Mouse (Mus musculus) heart, postnatal 14 days (tissue): ENCODE measurements at regions not wholly inside any gene's neighbourhood (a gene's known extent, or its start where the extent isn't known, plus 50 kb on each side); places are given as distances from the start of the nearest gene placed in this dataset.
"Not testable (repeated sequence)": the region's sequence is repeated elsewhere in the genome, so short reads cannot be mapped to it uniquely, and the experiment has no call there.

Source experiments
- DNase-seq, 2 experiments: peaks; one replicate each; pipeline ENCODE4 v3.0.0; 2021 to 2022
- intact Hi-C: fragments of 180-260 bp; cut with DNase I; formaldehyde crosslinking; loops from one replicate; pipeline ENCODE4 v1.15.1; 2025

DNA sequence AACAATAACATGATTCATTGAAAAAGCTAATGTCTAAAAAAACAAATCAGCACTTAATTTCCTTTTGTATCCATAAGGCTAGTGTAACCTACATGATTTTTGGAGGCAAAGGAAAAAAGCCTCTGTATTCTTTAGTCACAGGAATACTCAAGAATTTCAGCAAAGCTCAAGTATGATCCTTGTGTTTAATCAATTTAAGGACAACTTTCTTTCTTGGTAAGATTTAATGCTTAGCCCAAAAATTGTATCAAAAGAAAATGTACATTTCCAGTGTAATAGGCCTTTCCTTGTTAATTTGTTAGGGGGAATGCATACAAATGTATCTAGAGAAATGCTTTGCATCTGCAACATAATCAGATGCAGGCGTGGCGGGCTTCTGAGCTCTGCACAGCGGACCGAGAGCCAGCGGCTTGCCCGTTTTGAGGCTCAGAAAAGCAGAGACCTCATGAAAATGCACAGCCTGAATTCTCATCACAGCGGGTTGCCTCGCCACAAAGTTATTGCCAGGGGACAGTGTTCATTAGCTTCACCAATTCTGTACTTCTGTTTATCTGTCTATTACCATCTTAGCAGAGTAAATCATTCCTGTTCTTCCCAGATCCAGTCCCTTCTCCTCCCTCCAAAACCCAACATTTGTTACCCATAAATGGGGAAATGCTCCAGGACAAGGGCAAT is 133.2 kb upstream of the Kiz start:
- intact Hi-C loops, result no loop called here
- DNase-seq, result no peak

DNA sequence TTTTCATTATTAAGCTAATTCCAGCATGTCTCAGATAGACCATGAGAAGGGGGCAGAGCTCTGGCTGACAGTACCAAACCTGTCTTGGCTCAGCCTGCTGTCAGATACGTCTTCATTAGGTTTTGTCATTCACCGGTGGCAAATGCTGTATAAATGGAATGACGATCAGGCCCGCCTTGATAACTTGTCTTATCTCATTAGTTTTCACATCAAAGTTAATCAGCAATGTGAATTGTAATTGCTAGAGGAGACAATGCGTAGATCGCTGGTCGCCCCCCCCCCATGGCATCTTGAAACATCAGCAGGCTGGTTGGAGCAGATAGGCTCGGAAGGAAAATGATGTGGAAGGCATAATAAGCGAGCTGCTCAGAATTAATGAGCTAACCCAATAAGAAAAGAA is 132.5 kb upstream of the Kiz start:
- no peak for DNase-seq
- intact Hi-C loops, result no loop called here

DNA sequence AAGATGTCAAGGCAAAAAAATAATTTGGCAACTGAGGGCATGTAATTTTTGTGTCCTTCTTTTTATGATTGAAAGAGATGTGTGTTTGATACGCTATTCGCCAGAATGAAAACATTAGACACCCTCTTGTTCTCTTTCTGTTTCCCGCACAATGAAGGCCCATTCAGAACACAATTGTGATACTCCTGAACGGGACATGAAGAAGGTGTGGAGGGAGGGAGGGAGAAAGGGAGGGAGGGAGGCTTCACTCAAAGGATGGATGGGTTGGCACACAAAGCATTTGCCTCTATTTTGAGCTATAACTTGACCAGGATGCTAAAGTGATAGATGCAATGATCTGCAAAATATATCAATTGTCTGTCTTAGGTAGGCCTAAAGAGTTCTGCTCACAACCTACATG is 132.0 kb upstream of the Kiz start:
- intact Hi-C loops, result no loop called here
- no peak for DNase-seq

DNA sequence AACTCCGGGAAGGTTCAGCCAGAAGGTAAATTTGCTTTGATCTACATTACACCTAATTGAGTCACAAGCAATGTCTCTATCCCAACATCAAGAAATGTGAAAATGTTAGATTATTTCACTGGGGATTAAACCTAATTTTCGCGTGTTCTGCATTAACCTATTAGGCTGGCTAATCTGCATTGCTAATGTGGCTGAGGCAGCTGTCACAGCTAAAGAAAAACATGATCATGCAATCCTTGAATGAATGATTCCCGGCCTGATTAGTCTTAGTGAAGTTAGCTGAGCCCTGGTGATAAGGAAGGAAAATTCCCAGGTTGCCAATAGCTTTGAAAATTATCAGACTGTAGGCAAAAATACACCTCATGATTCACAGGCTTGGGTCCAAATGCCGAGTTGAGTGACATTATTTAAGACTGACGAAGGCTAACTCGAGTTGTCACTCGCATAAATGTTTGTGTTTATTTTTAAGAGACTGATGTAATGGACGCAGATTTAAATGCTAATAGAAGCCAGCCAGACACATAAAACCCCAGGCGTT is 131.5 kb upstream of the Kiz start:
- intact Hi-C loops, result no loop called here
- no peak for DNase-seq

DNA sequence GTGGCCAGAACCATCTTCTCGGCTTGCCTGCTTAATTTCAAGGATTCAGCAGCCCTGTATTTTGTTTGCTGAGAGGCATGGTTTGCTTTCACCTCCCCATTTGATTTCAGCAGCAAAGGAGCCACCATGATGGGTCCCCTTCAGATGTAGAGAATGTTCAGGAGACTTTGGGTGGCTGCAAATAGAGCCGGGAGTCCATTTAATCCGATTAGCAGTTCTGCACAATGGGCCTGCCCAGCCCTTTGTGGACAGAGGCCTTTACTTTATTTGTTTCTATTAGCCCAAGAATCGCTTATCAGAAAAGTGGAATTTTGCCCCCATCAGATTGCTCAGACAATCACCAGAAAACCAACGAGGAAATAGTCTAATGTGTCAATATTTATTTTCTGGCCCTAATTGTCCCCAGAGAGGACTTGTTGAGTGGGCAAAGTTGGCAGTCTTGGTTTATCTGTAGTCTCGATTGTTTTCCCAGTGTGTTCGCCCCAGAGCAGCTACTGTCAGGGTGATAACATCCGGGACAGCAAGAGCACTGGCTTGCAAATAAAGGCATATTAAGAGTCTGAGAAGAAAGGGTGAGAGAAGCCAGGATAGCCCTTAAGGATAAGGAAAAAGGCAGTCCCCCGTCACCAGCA is 130.6 kb upstream of the Kiz start:
- intact Hi-C loops, result no loop called here
- no peak for DNase-seq

DNA sequence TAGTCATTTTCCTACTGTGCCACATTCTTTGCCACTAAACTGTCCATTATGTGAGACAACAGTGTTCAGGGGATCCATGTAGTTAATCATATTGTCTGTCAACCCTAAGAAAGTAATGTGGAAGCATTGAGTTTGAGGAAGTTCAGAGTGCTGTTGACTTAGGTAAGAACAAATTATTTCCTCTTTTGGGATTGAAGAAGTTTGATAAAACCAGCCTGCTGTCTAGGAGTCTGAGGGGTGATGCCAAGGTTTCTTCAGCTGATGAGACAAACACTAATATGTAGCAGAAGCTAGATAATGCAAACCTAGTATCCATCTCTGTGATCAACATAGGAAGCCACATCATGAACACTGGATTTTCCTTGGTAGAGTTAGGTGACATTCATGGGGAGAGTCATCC is 127.0 kb upstream of the Kiz start:
- intact Hi-C loops, result no loop called here
- no peak for DNase-seq

DNA sequence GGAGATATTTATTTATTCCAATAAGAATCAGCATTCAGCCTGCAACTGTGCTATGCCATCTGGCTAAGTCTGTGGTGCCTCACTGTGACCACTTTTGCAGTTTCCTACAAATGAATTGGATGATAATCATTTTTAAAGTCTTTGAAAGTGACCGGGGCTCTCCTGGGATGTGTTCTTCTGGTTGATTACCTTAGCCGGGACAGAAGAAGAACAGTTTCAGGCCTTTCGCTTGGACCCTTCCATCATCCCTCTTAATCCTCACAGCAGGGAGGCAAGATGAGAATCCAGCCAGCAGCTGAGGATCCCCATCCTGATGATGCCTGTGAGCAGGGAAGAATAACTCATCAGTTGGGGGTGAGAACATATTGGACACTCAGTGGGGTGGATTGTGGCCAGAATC is 124.6 kb upstream of the Kiz start:
- intact Hi-C loops, result no loop called here
- no peak for DNase-seq

DNA sequence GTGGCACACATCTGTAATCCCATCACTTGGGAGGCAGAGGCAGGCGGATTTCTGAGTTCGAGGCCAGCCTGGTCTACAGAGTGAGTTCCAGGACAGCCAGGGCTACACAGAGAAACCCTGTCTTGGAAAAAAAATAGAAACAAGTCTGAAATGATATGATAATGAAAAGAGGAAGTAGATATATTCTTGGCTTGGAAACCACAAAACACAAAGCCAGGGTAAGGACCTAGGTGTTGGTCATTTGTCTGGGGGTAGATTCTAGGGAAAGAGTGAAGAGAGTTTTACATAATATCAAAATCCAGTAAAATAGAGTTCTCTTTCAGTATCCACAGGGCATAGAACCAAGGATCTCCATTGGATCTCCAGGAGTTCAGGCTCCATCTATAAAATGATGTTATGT is 122.8 kb upstream of the Kiz start:
- DNase-seq, intact Hi-C loops: not testable (repeated sequence)

DNA sequence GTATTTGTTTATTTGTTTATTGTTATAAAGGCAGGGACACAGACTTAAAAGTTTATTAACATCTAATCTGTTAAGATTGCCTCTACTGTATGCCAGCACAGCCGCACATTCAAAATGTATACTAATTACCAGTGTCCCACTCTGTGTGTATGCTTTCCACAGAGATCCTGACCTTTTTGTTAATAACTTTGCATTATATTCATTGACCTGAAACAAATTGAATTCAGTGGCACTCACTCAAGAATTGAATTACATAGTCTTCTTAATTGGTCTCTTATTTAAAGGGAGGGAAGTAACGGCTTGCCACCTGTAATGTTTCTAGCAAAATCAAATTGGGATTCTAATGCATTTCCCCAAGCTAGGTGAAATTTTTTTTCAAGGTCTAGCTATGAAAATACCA is 111.3 kb upstream of the Kiz start:
- intact Hi-C loops, result no loop called here
- no peak for DNase-seq

GRCm38 (mm10) chr2:146745012-146745682 is 110.5 kb upstream of the Kiz start:
- intact Hi-C loops, result no loop called here

DNA sequence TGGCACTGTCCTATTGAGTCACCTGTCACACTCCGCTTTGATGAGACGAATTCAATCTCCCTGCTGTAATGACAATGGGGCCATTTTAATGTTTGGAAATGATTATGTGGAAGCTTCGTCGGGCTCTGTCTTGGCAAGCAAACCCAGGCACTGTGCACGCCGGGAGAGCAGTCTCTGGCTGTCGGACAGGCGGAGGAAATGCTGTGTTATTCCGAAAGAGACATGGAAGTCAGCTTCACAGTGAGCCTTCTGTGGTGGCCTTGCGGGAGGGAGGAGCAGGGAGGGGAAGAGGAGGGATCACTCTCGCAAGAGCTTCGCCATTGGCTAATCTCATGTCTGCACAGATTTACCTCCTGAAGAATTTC is 110.0 kb upstream of the Kiz start:
- intact Hi-C loops, result no loop called here
- no peak for DNase-seq

More at GRCm38 (mm10) chr2:146745012-146745682, 110.5 kb upstream of the Kiz start:
- no peak for DNase-seq

DNA sequence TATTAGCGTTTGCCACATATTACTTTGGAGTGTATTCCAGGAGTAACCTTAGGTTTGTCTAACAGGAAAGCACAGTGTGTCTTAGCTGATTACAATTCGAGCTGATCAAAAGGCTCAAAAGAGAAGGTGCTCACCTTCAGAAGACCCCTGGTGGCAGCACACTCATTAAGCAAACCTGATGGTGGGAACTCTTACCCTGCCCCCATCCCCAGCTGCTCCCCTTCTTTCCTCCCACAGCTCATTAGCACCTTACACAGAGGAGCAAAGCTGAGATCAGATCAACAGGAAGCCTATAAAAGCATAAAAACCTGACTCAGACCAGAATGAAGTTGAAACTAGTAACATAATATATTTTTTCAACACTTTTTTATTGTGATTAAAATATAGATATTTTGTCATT is 101.7 kb upstream of the Kiz start:
- DNase-seq, result no peak
- intact Hi-C loops, result no loop called here

GRCm38 (mm10) chr2:146763522-146764144 is 92.0 kb upstream of the Kiz start:
- no peak for DNase-seq
- intact Hi-C loops, result no loop called here

DNA sequence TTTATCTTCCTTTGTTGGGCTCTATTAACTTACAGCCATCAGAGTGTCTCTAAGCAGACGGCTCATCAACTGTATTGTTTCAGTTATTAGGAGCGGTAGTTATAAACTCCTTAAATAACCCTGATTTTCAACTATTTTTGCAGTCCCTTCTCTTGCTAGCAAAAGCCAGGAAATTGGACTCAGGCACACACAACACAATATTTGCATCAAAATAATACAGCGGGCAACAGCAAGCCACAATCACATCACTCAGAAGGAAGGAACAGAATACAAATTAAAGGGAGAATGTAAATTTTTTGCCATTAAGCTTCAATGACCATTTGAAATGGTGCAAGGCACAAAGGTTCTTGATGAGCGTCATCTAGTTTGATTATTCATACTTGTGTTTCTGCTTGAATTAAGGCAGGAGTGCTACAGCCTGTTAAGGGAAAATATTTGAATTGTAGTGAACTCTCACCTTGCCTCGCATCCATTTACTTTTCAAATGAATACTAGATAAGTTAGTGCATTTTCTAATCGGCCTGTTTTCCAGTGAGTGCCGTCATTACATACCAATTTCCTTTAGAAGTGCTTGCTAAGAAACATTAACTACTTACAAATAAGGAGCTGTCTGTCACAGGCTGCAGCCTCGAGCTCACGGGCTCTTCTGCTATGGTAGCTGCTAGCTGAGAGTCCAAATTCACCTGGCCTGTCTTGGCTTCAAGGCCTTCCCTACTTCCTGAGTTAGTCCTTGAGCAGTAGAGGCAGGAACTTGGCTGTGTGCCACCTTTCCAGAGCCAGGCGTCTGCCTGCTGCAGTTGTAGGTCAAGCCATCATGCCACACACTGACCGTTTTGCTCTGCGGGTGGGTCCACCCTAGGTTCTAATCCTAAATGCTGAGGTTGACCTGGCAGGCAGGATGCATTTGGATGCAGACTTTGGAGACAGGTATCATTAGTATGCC is 91.1 kb upstream of the Kiz start:
- intact Hi-C loops, result no loop called here
- DNase-seq, result no peak

DNA sequence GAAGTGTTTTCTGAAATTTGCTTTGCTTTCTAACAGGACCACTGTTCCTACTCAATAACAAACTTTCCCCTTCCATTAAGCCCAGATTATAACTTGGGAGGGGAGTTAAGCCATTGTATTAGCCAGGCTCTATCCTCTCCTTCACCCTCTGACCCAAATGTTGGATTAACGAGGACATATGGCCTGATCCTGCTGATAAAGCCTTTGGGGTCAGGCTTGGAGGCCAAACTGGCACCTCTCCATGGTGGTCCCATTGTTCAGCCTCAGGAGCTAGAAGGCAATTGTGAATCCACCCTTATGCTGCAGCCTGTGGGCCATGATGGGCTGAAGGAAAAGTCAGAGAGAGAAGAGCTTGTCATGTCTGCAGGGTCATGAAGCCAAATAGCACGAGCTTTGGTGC is 80.8 kb upstream of the Kiz start:
- no peak for DNase-seq
- intact Hi-C loops, result no loop called here

DNA sequence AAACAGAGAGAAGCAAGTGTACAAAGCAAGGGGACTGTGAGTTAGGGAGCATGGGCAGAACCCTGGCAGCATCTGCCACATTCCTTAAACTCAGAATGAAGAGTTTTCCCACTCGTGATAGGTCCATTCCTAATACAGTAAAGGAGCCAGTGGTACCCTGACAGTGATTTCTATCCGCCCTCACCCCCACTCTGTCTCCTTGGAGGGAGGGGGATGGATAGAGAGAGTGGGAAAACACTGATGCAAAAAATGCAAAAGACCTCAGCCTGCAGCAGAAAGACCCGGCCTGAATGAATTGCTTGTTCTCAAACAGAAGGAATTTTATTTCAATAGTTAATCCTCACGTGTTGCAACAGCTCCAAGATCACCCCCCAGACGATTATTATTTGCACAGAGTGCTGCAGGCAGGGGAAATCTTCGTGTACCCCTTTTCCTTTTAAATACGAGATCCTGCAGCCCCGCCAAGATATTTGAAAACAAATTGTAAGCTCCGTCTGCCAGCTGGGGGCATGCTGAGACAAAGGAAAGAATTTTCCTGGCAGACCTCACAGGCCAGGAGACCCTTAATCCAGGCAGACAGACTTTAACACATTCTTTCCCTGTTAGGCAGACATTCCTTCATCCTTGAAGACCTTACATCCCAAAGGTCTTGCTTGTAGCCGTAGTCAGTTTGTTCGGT is 68.4 kb upstream of the Kiz start:
- no peak for DNase-seq
- intact Hi-C loops, result no loop called here

DNA sequence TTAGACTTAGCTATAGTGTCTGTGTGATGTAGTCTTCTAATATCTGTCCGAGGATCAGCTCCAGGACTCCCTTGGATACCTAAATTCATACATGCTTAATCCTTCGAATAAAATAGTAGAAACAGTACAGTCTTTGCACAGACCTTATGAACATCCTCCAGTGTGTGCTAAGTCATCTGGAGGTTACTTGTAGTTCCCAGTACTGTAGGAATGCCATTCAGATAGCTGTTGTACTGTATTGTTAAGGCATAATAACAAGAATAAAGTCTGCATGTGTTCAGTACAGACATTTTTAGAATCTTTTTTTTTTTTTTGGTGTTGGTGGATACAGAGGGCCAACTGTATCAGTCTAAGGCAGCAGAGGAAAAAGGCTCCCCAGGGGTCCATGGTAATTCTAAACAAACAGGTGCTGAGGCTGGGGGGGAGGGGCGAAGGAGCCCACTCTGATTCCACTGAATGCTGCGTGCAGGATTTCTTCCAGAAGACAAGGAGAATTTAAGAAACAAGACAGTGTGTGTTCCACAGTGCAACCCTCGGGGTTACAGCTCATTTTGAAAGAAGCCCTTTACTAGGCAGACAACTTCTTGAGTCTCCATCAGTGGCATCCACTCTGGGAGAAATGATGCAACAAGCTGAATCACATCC is 67.7 kb upstream of the Kiz start:
- intact Hi-C loops, result no loop called here
- DNase-seq, result no peak

- intact Hi-C loops, result no loop called here
Measured at GRCm38 (mm10) chr2:146792844-146793420, 62.7 kb upstream of the Kiz start.

DNA sequence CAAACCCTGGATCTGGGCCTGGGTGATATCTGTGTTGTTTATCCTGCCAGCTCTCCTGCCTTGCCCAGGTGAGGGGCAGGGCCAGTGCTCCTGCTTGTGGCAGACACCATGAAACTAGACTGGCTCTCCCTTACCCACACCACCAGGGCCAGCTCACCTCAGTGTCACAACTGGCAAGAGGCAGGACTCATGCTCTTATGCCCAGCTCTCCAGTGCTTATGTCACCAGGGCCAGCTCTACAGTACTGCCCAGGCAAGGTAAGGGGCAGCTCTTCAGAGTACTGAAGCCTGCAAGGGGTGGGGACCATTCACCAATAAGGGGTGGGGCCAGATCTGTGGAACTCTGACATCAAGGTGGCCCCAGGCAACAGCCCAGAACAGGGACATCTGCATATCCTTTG is 52.7 kb upstream of the Kiz start:
- no peak for DNase-seq
- intact Hi-C loops, result no loop called here

More at GRCm38 (mm10) chr2:146792844-146793420, 62.7 kb upstream of the Kiz start:
- no peak for DNase-seq
